Mouse (Mus musculus): ENCODE results near the gene D630045J12Rik.

D630045J12Rik gene

GRCm38 (mm10) chr6:38242295-38242830, 11.4 kb downstream of the D630045J12Rik start:
- DNase-seq (ENCODE audit: low spot score), result no peak

- no peak for DNase-seq (ENCODE audit: low spot score)
These were observed 12.3 kb downstream of the D630045J12Rik start for GRCm38 (mm10) chr6:38241508-38241907.

- DNase-seq (ENCODE audit: low spot score), result no peak
These were observed 13.2 kb downstream of the D630045J12Rik start for GRCm38 (mm10) chr6:38240618-38241017.

DNA sequence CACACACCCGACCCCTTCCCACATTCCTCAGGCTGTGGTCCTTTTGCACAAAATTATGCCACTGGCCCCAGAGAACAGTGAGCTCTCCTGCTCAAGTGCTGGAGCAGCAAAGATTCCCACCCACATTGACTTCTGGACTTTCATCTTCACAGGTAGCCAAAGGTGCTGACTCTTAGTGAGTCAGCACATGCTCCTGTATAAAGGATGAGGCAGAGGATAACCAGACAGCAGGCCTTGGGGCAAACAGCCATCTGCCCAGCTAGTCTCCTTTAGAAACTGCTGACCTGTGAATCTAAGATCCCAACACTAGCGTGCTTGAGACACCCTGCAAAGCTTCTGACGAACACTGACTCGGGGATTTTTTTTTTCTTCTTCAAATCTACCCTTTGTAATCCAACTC, 15.4 kb downstream of the D630045J12Rik start:
- no peak for DNase-seq (ENCODE audit: low spot score)

DNA sequence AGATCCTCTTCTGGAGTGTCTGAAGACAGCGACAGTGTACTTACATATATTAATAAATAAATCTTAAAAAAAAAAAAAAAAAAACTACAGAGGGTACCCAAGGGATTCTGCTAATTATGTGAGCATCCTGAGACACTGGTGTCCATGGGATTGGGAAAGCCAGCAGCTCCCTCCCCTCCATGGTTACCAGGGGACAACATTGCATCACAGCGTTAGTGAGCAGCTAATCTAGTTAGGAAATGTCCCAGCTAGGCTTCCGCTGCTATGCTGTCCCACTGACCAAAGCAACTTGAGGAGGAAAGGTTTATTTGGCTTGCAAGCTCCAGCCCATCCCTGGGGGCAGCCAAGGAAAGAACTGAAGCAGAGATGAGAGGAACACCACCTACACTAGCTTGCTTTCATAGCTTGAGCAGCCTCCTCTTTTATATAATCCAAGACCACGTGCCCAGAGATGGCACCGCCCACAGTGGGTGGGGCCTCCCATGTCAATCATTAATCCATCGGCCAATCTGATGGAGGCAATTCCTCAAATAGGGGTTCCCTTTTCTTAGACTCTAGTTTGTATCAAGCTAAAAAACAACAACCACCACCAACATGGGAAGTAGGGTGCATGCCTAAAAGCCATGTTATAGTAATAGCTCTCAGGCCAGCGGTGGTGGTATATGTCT, 17.7 kb downstream of the D630045J12Rik start:
- DNase-seq (ENCODE audit: low spot score), result no peak

- DNase-seq (ENCODE audit: low spot score), result no peak
These were observed 20.0 kb downstream of the D630045J12Rik start for GRCm38 (mm10) chr6:38233803-38234202.

DNA sequence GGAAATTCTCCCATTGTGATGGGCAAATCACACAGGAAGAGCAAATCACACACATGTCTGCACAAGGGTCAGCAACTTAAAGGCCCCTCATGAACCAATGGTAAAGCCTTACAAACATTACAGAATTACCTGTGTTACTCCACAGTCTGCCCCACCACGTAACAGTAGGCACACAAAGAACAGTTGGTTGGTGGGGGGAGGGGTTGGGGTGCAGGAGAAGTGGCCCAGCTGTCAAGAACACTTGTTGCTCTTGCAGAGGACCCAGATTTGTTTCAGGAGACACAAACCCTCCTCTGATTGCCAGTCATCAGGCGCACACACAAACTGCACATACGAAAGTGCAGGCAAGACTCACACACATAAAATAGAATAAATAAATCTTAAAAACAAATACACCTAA, 20.9 kb downstream of the D630045J12Rik start:
- DNase-seq (ENCODE audit: low spot score), result no peak

DNA sequence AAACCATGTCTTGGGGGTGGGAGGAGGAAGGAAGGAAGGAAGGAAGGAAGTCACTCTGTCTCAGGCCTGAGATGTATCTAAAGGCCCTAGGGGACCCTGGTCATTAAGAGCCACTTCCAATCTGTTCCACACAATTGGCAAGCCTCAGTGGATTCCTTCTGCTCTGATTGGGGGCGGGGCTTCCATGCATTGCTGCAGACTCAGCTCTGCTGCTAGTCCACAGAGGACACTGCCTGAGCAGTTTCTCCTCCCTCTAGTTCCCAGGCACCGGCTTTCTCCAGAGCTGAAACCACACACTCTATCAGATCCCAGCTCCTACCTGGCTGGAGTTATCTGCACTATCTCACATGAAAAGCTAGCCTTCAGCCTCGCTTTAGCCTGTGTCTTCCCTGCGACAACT, 21.8 kb downstream of the D630045J12Rik start:
- DNase-seq (ENCODE audit: low spot score), result no peak

DNA sequence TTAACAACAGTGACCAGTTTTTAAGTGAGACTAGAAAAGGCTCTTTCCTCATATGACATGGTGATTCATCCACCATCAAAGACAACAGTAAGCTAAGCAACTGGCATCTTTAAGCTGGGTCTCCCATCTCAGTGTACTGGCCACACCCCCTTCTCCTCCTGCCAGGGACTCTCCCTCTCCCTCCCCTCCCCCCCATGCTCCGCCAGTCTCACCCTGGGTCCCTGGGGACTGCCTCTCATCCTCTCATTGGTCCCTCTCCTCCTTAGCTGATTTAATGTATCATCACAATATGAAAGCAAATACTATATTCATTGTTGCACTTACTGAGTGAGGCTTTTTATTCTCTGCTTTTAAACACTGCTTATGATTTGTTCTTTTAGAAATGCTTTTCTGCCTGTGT, 29.7 kb downstream of the D630045J12Rik start:
- no peak for DNase-seq (ENCODE audit: low spot score)

- DNase-seq (ENCODE audit: low spot score), result no peak
These were observed 34.5 kb downstream of the D630045J12Rik start for GRCm38 (mm10) chr6:38219261-38219660.

DNA sequence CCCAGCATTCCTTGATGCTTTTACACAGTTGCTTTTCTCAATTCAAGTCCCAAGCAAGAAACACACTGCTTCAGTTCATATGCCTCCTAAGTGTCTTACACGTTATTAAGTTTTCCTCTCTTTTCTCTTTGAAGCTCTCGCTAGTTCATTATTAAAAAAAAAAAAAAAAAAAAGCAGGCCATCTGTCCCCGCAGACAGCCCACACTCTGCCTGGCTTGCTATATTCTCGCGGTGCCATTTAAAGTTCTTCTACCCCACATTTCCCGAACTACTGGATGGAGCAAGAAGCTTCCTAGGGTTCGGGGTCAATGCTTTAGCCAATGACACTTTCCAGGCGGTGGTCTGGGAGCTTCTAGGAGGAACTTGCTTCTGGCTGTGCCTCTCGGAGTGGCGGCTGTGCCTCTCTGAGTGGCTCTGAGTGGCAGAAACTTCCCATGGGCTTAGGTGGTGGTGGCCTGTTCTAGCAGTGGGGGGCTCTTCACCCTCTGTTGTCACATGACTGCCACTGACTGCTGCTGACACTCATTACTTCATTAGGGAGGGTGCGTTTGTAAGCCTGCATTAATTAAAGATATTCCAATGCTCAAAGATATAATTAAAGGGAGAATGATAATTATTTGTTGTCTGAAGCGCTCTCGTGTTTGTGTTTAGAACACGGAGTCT, 38.2 kb downstream of the D630045J12Rik start:
- DNase-seq (ENCODE audit: low spot score), result no peak

GRCm38 (mm10) chr6:38207621-38208020, 46.2 kb downstream of the D630045J12Rik start:
- no peak for DNase-seq (ENCODE audit: low spot score)

- DNase-seq (ENCODE audit: low spot score), result no peak
These were observed 46.8 kb downstream of the D630045J12Rik start for GRCm38 (mm10) chr6:38206941-38207531.

- DNase-seq (ENCODE audit: low spot score), result no peak
These were observed 48.4 kb downstream of the D630045J12Rik start for GRCm38 (mm10) chr6:38205375-38205774.

DNA sequence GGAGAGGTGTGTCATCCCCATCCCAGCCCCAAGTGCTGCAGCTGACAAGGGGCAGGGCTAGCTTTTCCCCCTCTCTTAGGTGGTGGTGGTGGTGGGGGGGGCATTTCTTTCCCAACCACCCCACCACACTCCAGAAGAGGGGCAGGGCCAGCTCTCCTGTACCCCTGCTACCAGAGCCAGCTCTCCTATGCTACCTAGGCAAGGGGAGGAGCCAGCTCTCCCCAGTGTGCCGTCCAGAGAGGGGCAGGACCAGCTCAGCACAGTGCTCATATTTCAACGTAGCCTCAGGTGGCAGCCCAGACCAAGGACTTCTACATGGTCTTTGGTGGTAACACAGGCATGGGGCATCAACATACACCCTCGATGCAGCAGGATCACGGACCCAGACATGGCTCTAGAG, 50.0 kb downstream of the D630045J12Rik start:
- DNase-seq (ENCODE audit: low spot score), result no peak

DNA sequence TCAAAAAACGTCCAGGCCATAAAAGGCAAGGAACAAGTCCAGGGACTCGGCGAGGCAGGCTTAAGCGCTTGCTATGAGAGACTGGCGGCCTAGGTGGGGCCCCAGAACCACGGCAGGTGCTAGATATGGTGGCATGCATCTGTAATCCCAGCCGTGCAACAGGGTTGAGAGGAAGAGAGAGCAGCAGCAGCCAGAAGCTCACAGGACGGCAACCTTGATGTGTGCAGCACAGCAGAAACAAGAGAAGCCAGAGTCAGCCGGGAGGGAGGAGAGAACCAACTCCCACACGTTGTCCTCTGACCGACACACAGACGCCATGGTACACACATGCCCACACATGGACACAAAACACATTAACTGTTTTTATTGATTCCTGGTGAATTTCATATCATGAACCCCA, 51.0 kb downstream of the D630045J12Rik start:
- peak; percentile 17 for DNase-seq (ENCODE audit: low spot score)

DNA sequence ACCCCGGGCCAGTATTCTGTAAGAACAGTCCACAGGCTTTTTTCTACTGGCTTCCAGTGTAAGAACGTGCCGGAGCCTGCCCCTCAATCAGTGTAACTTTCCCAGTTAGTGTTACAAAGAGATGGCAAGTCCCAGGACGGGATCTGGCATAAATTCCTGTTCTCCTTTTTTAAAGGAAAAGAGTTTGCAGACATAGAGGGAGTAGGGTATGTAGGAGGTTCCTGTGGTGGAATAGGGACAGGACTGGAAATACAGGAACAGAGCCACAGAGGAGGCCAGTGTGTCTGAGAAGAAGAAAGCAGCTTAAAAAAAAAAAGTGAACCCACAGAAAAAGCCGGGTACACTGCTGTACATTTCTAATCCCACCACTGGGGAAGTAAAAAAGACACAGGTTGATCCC, 52.3 kb downstream of the D630045J12Rik start:
- DNase-seq (ENCODE audit: low spot score), result no peak

DNA sequence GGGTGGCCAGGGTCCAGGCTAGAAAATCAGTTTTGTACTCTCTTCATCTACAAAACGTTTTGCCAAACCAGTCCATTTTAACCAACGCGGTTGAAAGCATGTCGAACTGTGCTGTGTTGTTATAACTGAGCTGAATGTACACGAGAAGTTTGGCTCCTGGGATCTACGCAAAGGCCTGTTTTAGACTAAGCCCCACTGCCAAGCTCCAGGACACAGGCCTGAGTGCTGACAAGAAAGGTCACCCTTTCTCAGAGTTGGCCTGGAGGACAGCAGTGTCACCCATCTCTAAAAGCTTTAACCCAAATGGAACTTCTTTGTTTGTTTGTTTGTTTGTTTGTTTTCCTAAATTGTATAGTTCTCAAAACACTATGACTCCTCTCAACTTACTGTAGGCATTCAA, 54.2 kb downstream of the D630045J12Rik start:
- DNase-seq (ENCODE audit: low spot score), result no peak

GRCm38 (mm10) chr6:38198727-38199126, 55.1 kb downstream of the D630045J12Rik start:
- no peak for DNase-seq (ENCODE audit: low spot score)

DNA sequence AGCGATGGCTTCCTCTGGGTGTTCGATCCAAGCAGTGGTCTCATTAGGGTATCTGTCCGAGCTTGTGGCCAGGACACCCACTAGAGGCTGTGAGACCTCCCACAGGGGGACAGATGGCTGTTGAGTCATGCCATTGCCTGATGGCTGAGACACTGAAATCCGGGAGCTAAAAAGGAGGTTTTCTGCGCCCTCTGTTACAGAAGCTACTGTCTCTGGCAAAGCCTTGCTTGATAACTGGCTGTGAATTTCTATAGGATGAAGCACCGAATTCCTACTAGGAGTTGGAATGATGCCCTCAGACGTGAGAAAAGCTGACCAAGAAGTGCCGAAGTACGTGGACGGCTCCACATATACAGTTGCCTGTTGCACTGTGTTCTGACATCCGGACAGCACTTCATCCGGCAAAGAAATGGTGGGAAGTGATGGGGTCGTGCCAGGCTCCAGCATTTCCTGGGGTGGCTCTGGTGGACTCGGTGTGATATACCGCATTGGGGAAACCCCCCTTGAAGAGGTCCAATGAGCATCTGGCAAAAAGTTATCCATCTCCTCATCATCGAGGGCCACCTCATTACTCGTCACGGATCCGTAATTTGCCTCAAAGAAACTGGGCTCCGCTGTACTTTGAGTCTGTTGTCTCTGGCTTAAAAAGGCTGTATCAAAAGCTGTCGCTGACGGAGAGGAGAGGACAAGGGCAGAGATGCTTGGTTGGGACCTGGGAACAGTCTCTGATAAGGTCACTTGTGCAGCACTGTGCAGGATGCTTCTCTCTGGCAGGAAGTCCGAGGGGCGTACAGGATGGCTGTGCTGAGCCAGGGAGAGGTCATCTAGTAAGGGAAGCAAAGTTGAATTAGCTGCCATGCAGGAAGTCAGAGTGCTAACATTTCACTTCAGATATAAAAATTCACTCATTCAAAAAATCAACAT, 57.3 kb downstream of the D630045J12Rik start:
- DNase-seq (ENCODE audit: low spot score), result no peak

- DNase-seq (ENCODE audit: low spot score), result no peak
These were observed 58.5 kb downstream of the D630045J12Rik start for GRCm38 (mm10) chr6:38195306-38195705.

GRCm38 (mm10) chr6:38194046-38194445, 59.8 kb downstream of the D630045J12Rik start:
- no peak for DNase-seq (ENCODE audit: low spot score)
